Mouse (Mus musculus) neutrophil, adult 5-6 weeks (primary cell): ENCODE measurements at regions not wholly inside any gene's neighbourhood (a gene's known extent, or its start where the extent isn't known, plus 50 kb on each side); places are given as distances from the start of the nearest gene placed in this dataset.
A peak's percentile ranks its signal among the peaks of the same experiment; 100 is the strongest.

Experiments
- ATAC-seq: fragments of 151-379, 151-347 bp; 2 replicates; pipeline ENCODE4 v1.8.0; 2017; ENCODE audit warnings: mild to moderate bottlenecking, moderate TSS enrichment; ENCODE audit not compliant: insufficient number of reproducible peaks, poor library complexity, low FRiP score, severe bottlenecking; ENCODE audit errors: extremely low read depth

DNA sequence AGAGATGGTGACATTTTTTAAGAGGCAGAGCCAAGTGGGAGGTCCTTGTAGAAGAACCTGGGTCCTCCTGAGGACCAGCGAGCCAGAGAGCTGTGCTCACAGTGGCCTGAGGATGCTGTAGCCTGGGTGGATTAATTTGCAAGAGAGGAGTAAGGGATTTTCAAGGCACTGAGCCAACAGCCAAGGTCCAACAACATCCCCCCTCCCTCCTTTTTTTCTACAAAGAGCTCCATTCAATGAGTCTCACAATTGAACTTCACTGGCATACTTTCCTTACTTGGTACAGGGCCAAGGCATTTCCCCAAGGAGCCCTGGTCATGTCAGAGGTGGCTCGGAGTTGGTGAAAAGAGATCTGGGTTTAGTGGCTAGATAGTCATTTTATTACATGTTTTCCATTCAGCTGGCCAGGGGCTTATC, 209.8 kb downstream of the Wdr11 start:
- no peak for ATAC-seq

- ATAC-seq: no peak
Observed at GRCm38 (mm10) chr7:129802168-129802567, 210.5 kb downstream of the Wdr11 start.

DNA sequence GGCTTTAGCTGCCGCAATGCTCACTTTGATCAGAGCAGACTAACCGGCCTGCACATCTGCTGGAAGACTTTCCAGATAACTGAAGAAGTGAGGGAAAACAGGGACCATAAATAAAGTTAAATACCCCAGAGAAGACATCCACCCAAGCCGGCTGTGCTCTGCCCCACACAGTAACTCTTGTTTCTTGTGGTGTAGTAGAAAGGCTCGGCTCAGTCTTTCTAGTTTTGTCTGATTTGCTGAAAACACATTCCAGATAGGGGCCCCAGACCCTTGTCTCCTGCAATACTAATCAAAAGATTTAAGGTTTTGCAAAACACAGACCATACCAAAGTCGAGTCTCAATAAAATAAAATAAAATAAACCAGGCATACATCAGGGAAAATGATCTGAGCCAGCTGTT, 213.7 kb downstream of the Wdr11 start:
- no peak for ATAC-seq

GRCm38 (mm10) chr7:129810141-129810540, 218.5 kb downstream of the Wdr11 start:
- ATAC-seq: no peak

DNA sequence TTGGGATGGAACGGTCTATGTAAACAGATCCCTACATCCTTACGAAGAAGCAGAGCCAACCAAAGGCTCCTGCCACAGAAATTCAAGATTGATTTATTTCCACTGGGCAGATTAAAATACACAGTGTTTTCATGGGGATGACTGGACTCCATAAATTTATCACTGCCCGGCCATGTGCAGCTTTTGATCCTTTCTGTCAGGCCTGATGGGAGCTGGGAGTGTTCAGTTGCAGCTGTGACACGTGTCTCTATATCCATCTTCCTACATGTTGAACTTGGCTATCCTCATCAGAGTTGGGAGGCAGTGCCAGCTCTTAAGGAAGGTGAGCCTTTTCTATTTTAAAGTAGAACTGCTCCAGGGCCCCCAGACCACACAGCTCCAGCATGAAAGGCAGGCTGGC, 218.9 kb downstream of the Wdr11 start:
- ATAC-seq: no peak

DNA sequence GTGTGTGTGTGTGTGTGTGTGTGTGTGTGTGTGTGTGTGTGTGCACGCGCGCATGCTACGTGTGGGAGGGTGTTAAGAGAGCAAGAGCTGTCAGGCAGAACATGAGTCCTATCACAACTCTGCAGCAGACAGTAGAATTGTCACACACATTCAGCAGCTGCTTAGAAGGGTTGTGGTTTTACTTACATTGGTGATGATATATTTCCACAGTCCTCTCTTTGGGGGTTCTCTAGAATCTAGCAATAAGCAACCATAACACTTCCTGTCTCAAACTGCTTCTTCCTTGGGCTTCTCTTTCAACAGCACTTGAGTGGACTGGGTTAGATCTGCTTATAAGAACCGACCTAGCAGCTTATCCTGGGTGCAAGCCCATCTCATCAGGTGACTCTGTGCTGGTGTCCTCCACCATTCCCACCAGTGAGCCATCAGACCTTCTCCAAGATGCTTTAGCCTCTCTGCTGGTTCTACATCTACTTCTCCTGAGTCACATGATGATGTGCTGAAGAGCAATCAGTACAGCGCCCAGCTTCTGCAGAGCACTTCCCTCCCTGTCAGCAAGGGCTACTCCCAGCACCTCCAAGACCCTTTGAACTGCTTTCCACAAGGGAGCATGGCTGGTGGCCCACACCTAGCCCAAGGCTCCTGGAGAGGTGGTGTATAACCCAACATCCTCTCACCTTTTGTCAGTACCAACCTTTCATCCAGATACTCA, 222.6 kb downstream of the Wdr11 start:
- peak; percentile 28; the same call in 1 of the 2 replicates for ATAC-seq

GRCm38 (mm10) chr7:129818833-129819232, 227.2 kb downstream of the Wdr11 start:
- ATAC-seq: no peak

- ATAC-seq: no peak
Observed at GRCm38 (mm10) chr7:129819651-129820050, 228.0 kb downstream of the Wdr11 start.

GRCm38 (mm10) chr7:129828970-129829369, 237.3 kb downstream of the Wdr11 start:
- no peak for ATAC-seq

GRCm38 (mm10) chr7:129832830-129833229, 241.2 kb downstream of the Wdr11 start:
- ATAC-seq: no peak

- no peak for ATAC-seq
Observed at GRCm38 (mm10) chr7:129842303-129843122, 250.8 kb downstream of the Wdr11 start.

- no peak for ATAC-seq
Observed at GRCm38 (mm10) chr7:129847136-129847535, 255.5 kb downstream of the Wdr11 start.

- ATAC-seq: no peak
Observed at GRCm38 (mm10) chr7:129853596-129853995, 261.9 kb downstream of the Wdr11 start.

GRCm38 (mm10) chr7:129854942-129855341, 263.3 kb downstream of the Wdr11 start:
- ATAC-seq: no peak

DNA sequence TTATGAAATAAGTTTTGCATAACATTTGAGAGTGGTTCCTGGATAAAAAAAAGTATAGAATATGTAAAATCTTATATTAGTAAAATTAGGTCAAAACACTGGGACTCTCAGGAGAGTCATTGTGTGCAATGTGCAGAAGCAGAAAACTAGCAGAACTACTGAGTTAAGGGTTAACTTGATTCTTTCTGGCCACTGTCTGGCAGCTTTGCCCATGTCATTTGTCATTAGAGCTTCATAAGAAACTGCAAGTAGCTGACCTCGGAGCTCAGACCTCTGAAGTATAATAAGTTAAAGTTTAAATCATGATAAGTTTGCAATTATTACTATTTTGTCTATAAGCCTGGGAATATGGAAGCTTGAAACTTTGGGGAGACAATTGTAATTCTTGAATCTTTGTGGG, 271.3 kb downstream of the Wdr11 start:
- ATAC-seq: no peak

- ATAC-seq: no peak
Observed at GRCm38 (mm10) chr7:129865536-129865935, 273.9 kb downstream of the Wdr11 start.

- no peak for ATAC-seq
Observed at GRCm38 (mm10) chr7:129872208-129872790, 280.6 kb downstream of the Wdr11 start.

GRCm38 (mm10) chr7:129876202-129876851, 284.7 kb downstream of the Wdr11 start:
- no peak for ATAC-seq

DNA sequence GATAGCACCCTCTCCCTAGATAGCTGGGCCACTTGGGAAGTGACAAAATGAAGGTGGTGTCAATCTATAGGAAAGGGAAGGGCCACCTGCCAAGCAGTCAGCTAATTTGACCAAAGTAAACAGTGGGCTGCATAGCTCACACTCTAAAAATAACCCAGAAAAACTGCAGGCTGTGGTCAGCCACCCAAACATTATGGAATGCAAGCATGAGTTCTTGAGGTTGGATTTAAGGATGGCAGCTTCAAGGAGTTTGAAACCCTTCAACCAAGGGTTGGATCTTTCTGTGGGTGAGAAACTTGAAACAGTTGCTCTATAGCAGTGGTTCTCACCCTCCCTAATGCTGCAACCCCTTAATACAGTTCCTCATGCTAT, 285.2 kb downstream of the Wdr11 start:
- ATAC-seq: no peak

- ATAC-seq: no peak
Observed at GRCm38 (mm10) chr7:129896291-129896690, 304.6 kb downstream of the Wdr11 start.
